Mouse (Mus musculus): ENCODE results near the gene Sppl2c. TPM values are rescaled to one million over a fixed set of nuclear protein-coding genes. Genes with fewer than 3 reads are reported as not detected.
A peak's percentile ranks its signal among the peaks of the same experiment; 100 is the strongest.

The Sppl2c gene
- total and polyA plus RNA-seq, 3 experiments = not detected

GRCm38 (mm10) chr11:104231041-104231911 lies 45.1 kb downstream of the Sppl2c start, which contains the start of gene Mapt (continued):
- TF ChIP-seq NRF1 (IDR thresholded peaks at IDR 0.05; ENCODE audit: low read depth, low read length) (peak; percentile 95), EP300 (IDR thresholded peaks at IDR 0.05; ENCODE audit: low read length) (no peak), MAFK (IDR thresholded peaks at IDR 0.05; ENCODE audit: insufficient replicate concordance, low read length) (no peak), ETS1 (conservative IDR thresholded peaks at IDR 0.05; ENCODE audit: low read depth, low read length) (no peak), NELFE (IDR thresholded peaks at IDR 0.05; ENCODE audit: low read depth, low read length) (peak; percentile 58; the same call in 1 of the 2 replicates), MYC (IDR thresholded peaks at IDR 0.05; ENCODE audit: low read depth, low read length) (no peak), KAT2A (IDR thresholded peaks at IDR 0.05; ENCODE audit: insufficient replicate concordance, low read length) (no peak), UBTF (IDR thresholded peaks at IDR 0.05; ENCODE audit: low read depth, low read length) (peak; percentile 82; the same call in 1 of the 2 replicates), SMC3 (IDR thresholded peaks at IDR 0.05; ENCODE audit: low read depth, low read length) (no peak)

- H3K9ac ChIP-seq (ENCODE audit: insufficient read depth, low read depth) = no peak overlapping the region
- H3K4me1 ChIP-seq (ENCODE audit: control insufficient read depth in 1 of 2, insufficient read depth in 2 of 2) = peaks cover 10 to 21% of the 10 kb centered on the region in 2 experiments; a peak in 3 of 4 replicates
These were observed 46.3 kb downstream of the Sppl2c start for GRCm38 (mm10) chr11:104232141-104233061.

More at GRCm38 (mm10) chr11:104232141-104233061, 46.3 kb downstream of the Sppl2c start:
- no peak overlapping the region for H3K27ac ChIP-seq (ENCODE audit: insufficient read depth, low read depth)
- DNase-seq (ENCODE audit: extremely low read depth) = no peak
- peaks cover 92% of the 10 kb centered on the region for H3K27me3 ChIP-seq (replicated peaks)
- no peak overlapping the region for H3K4me3 ChIP-seq (replicated peaks in 1 of 3; ENCODE audit: low read depth in 2 of 3, low read length in 2 of 3, poor library complexity in 1 of 3)
- TF ChIP-seq ZNF384 (IDR thresholded peaks at IDR 0.05; ENCODE audit: low read depth, low read length) (no peak), HCFC1 (IDR thresholded peaks at IDR 0.05; ENCODE audit: low read depth, low read length) (no peak), SMC3 (IDR thresholded peaks at IDR 0.05; ENCODE audit: low read depth, low read length) (no peak), TCF12 (IDR thresholded peaks at IDR 0.05; ENCODE audit: low read depth, low read length) (no peak), TBP (conservative IDR thresholded peaks at IDR 0.05; ENCODE audit: low read depth, low read length) (no peak), CTCF (conservative IDR thresholded peaks at IDR 0.05 in 1 of 2, IDR thresholded peaks at IDR 0.05 in 1 of 2; ENCODE audit: low read depth in 2 of 2, low read length in 2 of 2) (no peak), MAZ (IDR thresholded peaks at IDR 0.05; ENCODE audit: low read depth, low read length) (no peak), E2F4 (IDR thresholded peaks at IDR 0.05; ENCODE audit: insufficient replicate concordance, low read depth, low read length) (no peak), ETS1 (conservative IDR thresholded peaks at IDR 0.05; ENCODE audit: low read depth, low read length) (no peak), UBTF (IDR thresholded peaks at IDR 0.05; ENCODE audit: low read depth, low read length) (no peak), JUN (IDR thresholded peaks at IDR 0.05; ENCODE audit: insufficient read depth, low read depth, low read length) (no peak), PAX5 (IDR thresholded peaks at IDR 0.05; ENCODE audit: low read length) (no peak), USF1 (IDR thresholded peaks at IDR 0.05; ENCODE audit: low read depth, low read length) (no peak), ELF1 (IDR thresholded peaks at IDR 0.05; ENCODE audit: low read depth, low read length) (no peak), RAD21 (IDR thresholded peaks at IDR 0.05; ENCODE audit: low read depth, low read length) (no peak), KAT2A (IDR thresholded peaks at IDR 0.05; ENCODE audit: insufficient replicate concordance, low read length) (no peak), MEF2A (IDR thresholded peaks at IDR 0.05; ENCODE audit: borderline replicate concordance, low read depth, low read length) (no peak), NELFE (IDR thresholded peaks at IDR 0.05; ENCODE audit: low read depth, low read length) (no peak), MXI1 (IDR thresholded peaks at IDR 0.05; ENCODE audit: low read depth, low read length) (no peak)
- H3K36me3 ChIP-seq (replicated peaks in 1 of 2; ENCODE audit: control insufficient read depth in 1 of 2, insufficient read depth in 1 of 2, low read length in 1 of 2) = no peaks in the 10 kb centered on the region
- no peaks in the 10 kb centered on the region for H3K79me2 ChIP-seq (replicated peaks; ENCODE audit: control insufficient read depth, extremely low read depth, insufficient read depth, poor library complexity, severe bottlenecking)
- dilution Hi-C loops (cut with MboI; ENCODE audit: extremely low pct_ligation_motif_present, extremely low pct_unique_long_range_greater_than_20kb, low sequenced_read_pairs) = no loop called here
- H3K9me3 ChIP-seq (replicated peaks; ENCODE audit: low read length) = peaks cover 16% of the 10 kb centered on the region
- H3K4me2 ChIP-seq (ENCODE audit: insufficient read depth, low read depth, poor library complexity, severe bottlenecking) = no peak overlapping the region
- in situ Hi-C loops (cut with MboI; ENCODE audit: low pct_ligation_motif_present, low pct_unique_long_range_greater_than_20kb, low sequenced_read_pairs) = no loop called here
